Mouse (Mus musculus) heart, embryonic 12.5 days (tissue): ENCODE data around the gene Kcns1. TPM values are rescaled to one million over a fixed set of nuclear protein-coding genes. Genes with fewer than 3 reads are reported as not detected.

Experiments used
- ATAC-seq: fragments of 200-750 bp; cut with Nextera tagmentation; 2 replicates; pipeline ENCODE4 v1.8.0; 2017; ENCODE audit warnings: moderate TSS enrichment, moderate library complexity; ENCODE audit not compliant: insufficient number of reproducible peaks, low FRiP score
- H3K27ac ChIP-seq: fragments of 300-500 bp; sonication (generic); 2 replicates; pipeline ENCODE4 v1.5.1; 2016; ENCODE audit warnings: mild to moderate bottlenecking, moderate library complexity; ENCODE audit not compliant: poor library complexity, severe bottlenecking
- H3K27me3 ChIP-seq: fragments of 300-500 bp; sonication (generic); replicated peaks from 2 replicates; pipeline ENCODE4 v1.6.1; 2016; ENCODE audit warnings: mild to moderate bottlenecking, moderate library complexity
- H3K36me3 ChIP-seq: fragments of 300-500 bp; sonication (generic); 2 replicates; pipeline ENCODE4 v1.6.1; 2016; ENCODE audit warnings: mild to moderate bottlenecking, moderate library complexity
- H3K4me1 ChIP-seq: fragments of 300-500 bp; sonication (generic); replicated peaks from 2 replicates; pipeline ENCODE4 v1.6.1; 2016; ENCODE audit warnings: mild to moderate bottlenecking
- H3K4me2 ChIP-seq: fragments of 300-500 bp; sonication (generic); 2 replicates; pipeline ENCODE4 v1.6.1; 2016; ENCODE audit warnings: mild to moderate bottlenecking, moderate library complexity
- H3K4me3 ChIP-seq: fragments of 300-500 bp; sonication (generic); 2 replicates; pipeline ENCODE4 v1.5.1; 2016; ENCODE audit warnings: mild to moderate bottlenecking
- H3K9ac ChIP-seq: fragments of 300-500 bp; sonication (generic); 2 replicates; pipeline ENCODE4 v1.6.1; 2016; ENCODE audit warnings: mild to moderate bottlenecking, moderate library complexity
- H3K9me3 ChIP-seq: fragments of 300-500 bp; sonication (generic); replicated peaks from 2 replicates; pipeline ENCODE4 v1.6.1; 2016; ENCODE audit warnings: mild to moderate bottlenecking, moderate library complexity
- WGBS: fragments of 180-500 bp; shearing (Covaris S2); methylation state at CpG from one replicate; pipeline ENCODE4 v1.1.7; 2016; 5-methylcytosine and 5-hydroxymethylcytosine counted together
- polyA plus RNA-seq: library from polyadenylated mRNA; unstranded; fragments of >200 nt; fragmentation: Nextera tagmentation; extraction: Ambion mirVana; gene quantifications from 2 replicates; pipeline ENCODE4 v1.2.1, GENCODE M21; 2016

Kcns1 gene
- polyA plus RNA-seq, 1 experiment from 2014 or later, result 0.18 TPM

GRCm38 (mm10) chr2:164123169-164123766, 47.6 kb downstream of the Kcns1 start:
- no peak overlapping the region for H3K4me3 ChIP-seq
- 79% methylated on average over 5 of the region's 5 CpGs for WGBS
- H3K27me3 ChIP-seq, result no peaks in the 10 kb centered on the region
- H3K36me3 ChIP-seq, result peaks cover 45% of the 10 kb centered on the region
- no peaks in the 10 kb centered on the region for H3K4me1 ChIP-seq
- H3K4me2 ChIP-seq, result no peak overlapping the region
- no peak overlapping the region for H3K27ac ChIP-seq
- no peaks in the 10 kb centered on the region for H3K9me3 ChIP-seq
- no peak overlapping the region for H3K9ac ChIP-seq
- ATAC-seq, result no peak

GRCm38 (mm10) chr2:164119503-164119902, 51.4 kb downstream of the Kcns1 start:
- no peak overlapping the region for H3K9ac ChIP-seq
- no peak overlapping the region for H3K4me3 ChIP-seq
- H3K27me3 ChIP-seq, result no peaks in the 10 kb centered on the region
- H3K9me3 ChIP-seq, result no peaks in the 10 kb centered on the region
- H3K36me3 ChIP-seq, result peaks cover 41% of the 10 kb centered on the region
- 90% methylated on average over 6 of the region's 6 CpGs for WGBS
- no peak overlapping the region for H3K27ac ChIP-seq
- peaks cover 7% of the 10 kb centered on the region for H3K4me1 ChIP-seq
- ATAC-seq, result no peak
- no peak overlapping the region for H3K4me2 ChIP-seq

DNA sequence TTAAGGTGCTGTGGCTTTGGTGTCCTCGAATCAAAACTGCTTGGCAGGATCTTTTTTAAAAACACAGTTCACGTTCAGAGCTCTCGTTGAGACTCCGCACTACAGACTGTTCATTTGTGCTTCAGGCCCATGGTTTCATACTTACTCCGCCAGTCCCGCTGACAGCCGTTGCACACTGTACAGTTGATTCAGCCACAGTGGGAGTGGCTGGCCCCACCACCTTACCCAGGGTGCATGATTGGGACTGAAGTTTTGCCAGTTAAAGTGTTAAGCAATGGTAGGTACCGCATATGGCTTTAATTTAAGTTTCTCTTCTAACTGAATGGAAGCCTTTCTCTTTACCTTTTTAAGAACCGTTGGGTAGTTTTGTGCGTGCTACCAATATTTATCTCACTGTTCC, 55.4 kb downstream of the Kcns1 start:
- Histone ChIP-seq H3K27me3 (no peaks in the 10 kb centered on the region), H3K36me3 (peaks cover 30% of the 10 kb centered on the region), H3K4me3 (no peak overlapping the region), H3K4me1 (peaks cover 10% of the 10 kb centered on the region), H3K9ac (no peak overlapping the region), H3K9me3 (no peaks in the 10 kb centered on the region), H3K4me2 (no peak overlapping the region), H3K27ac (no peak overlapping the region)
- no peak for ATAC-seq
- 81% methylated on average over 10 of the region's 10 CpGs for WGBS

DNA sequence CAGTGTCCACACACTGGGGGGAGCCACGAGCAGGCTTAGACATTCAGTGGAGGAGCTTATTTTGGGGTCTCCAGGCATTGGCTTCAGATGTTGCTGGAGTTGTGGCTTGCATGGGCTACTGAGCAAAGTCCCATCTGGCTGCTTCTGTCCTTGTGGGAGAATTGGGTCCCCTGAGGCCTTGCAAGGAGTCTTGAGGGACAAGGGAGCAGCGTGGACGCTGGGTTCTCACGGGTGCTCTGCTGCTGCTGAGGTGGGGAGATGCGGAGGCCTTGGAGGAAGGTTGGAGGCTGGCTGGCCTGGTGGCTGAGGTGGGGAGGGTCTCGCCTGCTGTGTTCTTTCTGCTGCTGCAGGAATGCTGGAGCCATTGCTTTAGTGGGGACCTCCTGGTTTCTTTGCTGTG, 56.9 kb downstream of the Kcns1 start:
- no peak overlapping the region for H3K9ac ChIP-seq
- H3K4me3 ChIP-seq, result no peak overlapping the region
- peaks cover 16% of the 10 kb centered on the region for H3K36me3 ChIP-seq
- no peak overlapping the region for H3K4me2 ChIP-seq
- H3K4me1 ChIP-seq, result peaks cover 10% of the 10 kb centered on the region
- ATAC-seq, result no peak
- no peaks in the 10 kb centered on the region for H3K9me3 ChIP-seq
- no peak overlapping the region for H3K27ac ChIP-seq
- no peaks in the 10 kb centered on the region for H3K27me3 ChIP-seq
- WGBS, result 88% methylated on average over 6 of the region's 6 CpGs

Other genes with a start within 250 kb of the Kcns1 start
- gene Ywhab, start 176.2 kb downstream of the Kcns1 start, polyA plus RNA-seq, result 270 and 271 TPM in 2 replicates
- 0.96 and 1.0 TPM in 2 replicates for gene Pabpc1l, start 145.7 kb downstream of the Kcns1 start, polyA plus RNA-seq
- gene Stk4, start 100.8 kb downstream of the Kcns1 start, polyA plus RNA-seq, result 22.1 and 23.4 TPM in 2 replicates
- 55.7 and 56.6 TPM in 2 replicates for gene Tomm34, start 99.9 kb downstream of the Kcns1 start, polyA plus RNA-seq
- gene Wfdc5, start 11.6 kb upstream of the Kcns1 start, polyA plus RNA-seq, result not detected in 2 replicates
- not detected in 2 replicates for gene Wfdc12, start 19.5 kb upstream of the Kcns1 start, polyA plus RNA-seq
- gene Wfdc15a, start 29.0 kb upstream of the Kcns1 start, polyA plus RNA-seq, result not detected in 2 replicates
- gene Wfdc15b, start 50.5 kb upstream of the Kcns1 start, polyA plus RNA-seq, result not detected in 2 replicates
- not detected in 2 replicates for gene Svs2, start 67.4 kb upstream of the Kcns1 start, polyA plus RNA-seq
- gene Svs3b, start 85.5 kb upstream of the Kcns1 start, polyA plus RNA-seq, result not detected in 2 replicates
- gene Svs4, start 107.3 kb upstream of the Kcns1 start, polyA plus RNA-seq, result not detected in 2 replicates
- not detected in 2 replicates for gene Svs3a, start 118.2 kb upstream of the Kcns1 start, polyA plus RNA-seq
- not detected in 2 replicates for gene Svs6, start 145.6 kb upstream of the Kcns1 start, polyA plus RNA-seq
- gene Svs5, start 161.6 kb upstream of the Kcns1 start, polyA plus RNA-seq, result not detected in 2 replicates
- gene Slpi, start 218.0 kb upstream of the Kcns1 start, polyA plus RNA-seq, result 0.44 and 1.2 TPM in 2 replicates
- gene Rbpjl, start 232.0 kb upstream of the Kcns1 start, polyA plus RNA-seq, result 0.19 and 0.28 TPM in 2 replicates
- 6.2 and 6.4 TPM in 2 replicates for gene Matn4, start 234.0 kb upstream of the Kcns1 start, polyA plus RNA-seq